Mouse (Mus musculus) stomach, postnatal 0 days (tissue): Measurements from ENCODE around the gene Aco1.

Experiments
- CTCF ChIP-seq: IDR thresholded peaks from 2 replicates; pipeline ENCODE4 v1.5.1; 2016; ENCODE audit warnings: antibody characterized with exemption, low read depth, mild to moderate bottlenecking, moderate library complexity
- EP300 ChIP-seq: optimal IDR thresholded peaks from 2 replicates; pipeline ENCODE3; 2016; ENCODE audit warnings: antibody characterized with exemption

- TF ChIP-seq EP300: no peak
- no peak for TF ChIP-seq CTCF
Observed at GRCm38 (mm10) chr4:40207701-40208100, 64.8 kb downstream of the Aco1 start.
